Mouse (Mus musculus) right cerebral cortex, postnatal 10 days (tissue): ENCODE data around the gene 4931414P19Rik.

Experiments
- DNase-seq, 2 experiments: peaks; one replicate each; pipeline ENCODE4 v3.0.0; 2021; ENCODE audit warnings: low spot score in 2 of 2

The 4931414P19Rik gene

GRCm38 (mm10) chr14:54544703-54545102 lies 61.1 kb downstream of the 4931414P19Rik start:
- DNase-seq = no peak

GRCm38 (mm10) chr14:54540771-54541170 lies 65.0 kb downstream of the 4931414P19Rik start:
- DNase-seq = no peak

- no peak for DNase-seq
These were observed 67.2 kb downstream of the 4931414P19Rik start for GRCm38 (mm10) chr14:54538580-54538979.
